Mouse (Mus musculus) ES-E14 (cell line): ENCODE data around the gene Rpl7l1. TPM values are rescaled to one million over a fixed set of nuclear protein-coding genes. Genes with fewer than 3 reads are reported as not detected.
A peak's percentile ranks its signal among the peaks of the same experiment; 100 is the strongest.

ENCODE experiments used
- DNase-seq: peaks from one replicate; pipeline ENCODE4 v3.0.0-alpha.2; 2013; ENCODE audit warnings: low read depth, low spot score
- H3K27ac ChIP-seq: 2 replicates; pipeline ENCODE4 v1.5.1; 2012; ENCODE audit warnings: low read depth, mild to moderate bottlenecking, low read length, moderate library complexity, mixed read lengths; ENCODE audit not compliant: poor library complexity, insufficient read depth, severe bottlenecking
- H3K36me3 ChIP-seq: 2 replicates; pipeline ENCODE4 v1.6.1; 2012; ENCODE audit warnings: mild to moderate bottlenecking, low read length, moderate library complexity, mixed read lengths; ENCODE audit not compliant: control insufficient read depth, poor library complexity, insufficient read depth, severe bottlenecking
- H3K4me1 ChIP-seq, 2 experiments: fragments of 150-350 bp in 1 of 2; sonication (generic) in 1 of 2; 2 replicates each; pipeline ENCODE4 v1.6.1; 2012; ENCODE audit warnings: low read length in 2 of 2, mild to moderate bottlenecking in 1 of 2, mixed read lengths in 1 of 2; ENCODE audit not compliant: control insufficient read depth in 2 of 2, insufficient read depth in 2 of 2, poor library complexity in 1 of 2
- H3K4me3 ChIP-seq, 2 experiments: fragments of 150-350 bp in 1 of 2; sonication (generic) in 1 of 2; 2 replicates each; pipeline ENCODE4 v1.5.1; 2012; ENCODE audit warnings: low read length in 2 of 2, low read depth in 1 of 2, mild to moderate bottlenecking in 1 of 2, mixed read lengths in 1 of 2; ENCODE audit not compliant: insufficient read depth in 1 of 2, poor library complexity in 1 of 2, severe bottlenecking in 1 of 2
- H3K9ac ChIP-seq: 2 replicates; pipeline ENCODE4 v1.6.1; 2012; ENCODE audit warnings: low read depth, mild to moderate bottlenecking, low read length, mixed read lengths; ENCODE audit not compliant: poor library complexity, insufficient read depth, severe bottlenecking
- H3K9me3 ChIP-seq: fragments of 150-350 bp; sonication (generic); 2 replicates; pipeline ENCODE4 v1.6.1; 2012; ENCODE audit warnings: low read depth, mild to moderate bottlenecking, low read length; ENCODE audit not compliant: control insufficient read depth, insufficient read depth
- CHD2 ChIP-seq: IDR thresholded peaks from 2 replicates; pipeline ENCODE4 v1.6.1; 2014; ENCODE audit warnings: mild to moderate bottlenecking, low read depth, low read length, inconsistent platforms
- HCFC1 ChIP-seq: IDR thresholded peaks from 2 replicates; pipeline ENCODE4 v1.6.1; 2012; ENCODE audit warnings: low read length, inconsistent platforms, borderline replicate concordance; ENCODE audit not compliant: insufficient read depth
- MAFK ChIP-seq: IDR thresholded peaks from 2 replicates; pipeline ENCODE4 v1.6.1; 2014; ENCODE audit warnings: mild to moderate bottlenecking, low read depth, low read length, inconsistent platforms; ENCODE audit not compliant: insufficient read depth
- ZC3H11A ChIP-seq: IDR thresholded peaks from 2 replicates; pipeline ENCODE4 v1.6.1; 2012; ENCODE audit warnings: low read depth, mild to moderate bottlenecking, inconsistent platforms, low read length, borderline replicate concordance
- ZNF384 ChIP-seq: IDR thresholded peaks from 2 replicates; pipeline ENCODE4 v1.6.1; 2012; ENCODE audit warnings: low read depth, low read length, inconsistent platforms
- in situ Hi-C, 2 experiments: fragments of 600-800 bp; cut with MboI; formaldehyde crosslinking; loops; one replicate each; pipeline ENCODE4 v1.15.1; 2025; ENCODE audit warnings: low sequenced_read_pairs in 2 of 2, inconsistent platforms in 1 of 2; ENCODE audit not compliant: unreplicated experiment in 2 of 2
- total RNA-seq: library from RNA; depleted of rRNA; stranded (reverse); fragments of 300-350 nt; gene quantifications from 2 replicates; pipeline ENCODE4 v1.2.3, GENCODE M21; 2012

Gene Rpl7l1
- total RNA-seq, 1 experiment: 179 TPM

GRCm38 (mm10) chr17:46801761-46802160 lies 19.3 kb upstream of the Rpl7l1 start:
- peaks cover 10 to 13% of the 10 kb centered on the region in 2 experiments; a peak in 2 of 4 replicates for H3K4me1 ChIP-seq
- H3K4me3 ChIP-seq: peak overlapping the region; percentile 45 to 65; a peak in 3 of 4 replicates
- H3K9me3 ChIP-seq: no peaks in the 10 kb centered on the region
- in situ Hi-C loops: no loop called here
- H3K27ac ChIP-seq: peak overlapping the region; percentile 81
- H3K36me3 ChIP-seq: peaks cover 40% of the 10 kb centered on the region
- H3K9ac ChIP-seq: peak overlapping the region; percentile 67
- no peak for DNase-seq
- TF ChIP-seq MAFK: no peak
- no peak for TF ChIP-seq ZC3H11A
- no peak for TF ChIP-seq HCFC1
- TF ChIP-seq CHD2: no peak
- no peak for TF ChIP-seq ZNF384

DNA sequence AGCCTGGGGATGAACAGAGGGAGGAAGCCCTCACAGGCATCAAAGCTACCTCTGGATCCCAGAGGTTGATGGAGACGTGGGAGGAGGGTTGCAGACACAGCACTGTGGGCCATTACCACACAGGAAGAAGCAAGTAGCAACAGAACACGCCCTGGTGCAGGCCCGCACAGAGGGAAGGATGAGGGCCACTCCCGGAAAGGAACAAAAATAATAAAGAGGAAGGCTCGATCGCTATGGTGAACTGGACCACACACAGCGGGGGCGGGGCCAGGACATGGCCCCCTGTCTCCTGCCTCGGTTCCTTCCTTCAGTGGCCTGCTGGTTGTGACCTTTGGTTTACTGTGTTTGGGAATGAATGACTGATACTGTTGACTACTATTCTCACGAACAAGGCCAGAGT lies 17.2 kb upstream of the Rpl7l1 start:
- TF ChIP-seq ZC3H11A (no peak), CHD2 (no peak), ZNF384 (no peak), MAFK (no peak), HCFC1 (no peak)
- Histone ChIP-seq H3K4me1 (peaks cover 14 to 20% of the 10 kb centered on the region in 2 experiments; a peak in 3 of 4 replicates), H3K36me3 (peaks cover 24% of the 10 kb centered on the region), H3K9me3 (no peaks in the 10 kb centered on the region), H3K27ac (peak overlapping the region; percentile 81), H3K4me3 (peak overlapping the region; percentile 24 to 65; a peak in 3 of 4 replicates), H3K9ac (peak overlapping the region; percentile 67; the same call in 1 of the 2 replicates)
- DNase-seq: peak; percentile 81
- in situ Hi-C loops: no loop called here

- Histone ChIP-seq H3K4me3 (0 out of 4 replicates have a peak overlapping the region, but pooled peaks of 1 of the 2 experiments have one; percentile 10), H3K9me3 (no peaks in the 10 kb centered on the region), H3K4me1 (peaks cover 16 to 28% of the 10 kb centered on the region in 2 experiments; a peak in 3 of 4 replicates), H3K9ac (peak overlapping the region; percentile 49; the same call in 1 of the 2 replicates), H3K27ac (peak overlapping the region; percentile 83), H3K36me3 (peaks cover 19% of the 10 kb centered on the region)
- TF ChIP-seq ZNF384 (no peak), ZC3H11A (no peak), HCFC1 (no peak), MAFK (no peak), CHD2 (no peak)
- no peak for DNase-seq
- in situ Hi-C loops: no loop called here
Observed at GRCm38 (mm10) chr17:46797386-46797785, 14.9 kb upstream of the Rpl7l1 start.

GRCm38 (mm10) chr17:46796743-46797142 lies 14.3 kb upstream of the Rpl7l1 start:
- H3K9ac ChIP-seq: peak overlapping the region; percentile 49; the same call in 1 of the 2 replicates
- H3K4me3 ChIP-seq: no peak overlapping the region
- no peaks in the 10 kb centered on the region for H3K9me3 ChIP-seq
- H3K36me3 ChIP-seq: peaks cover 19% of the 10 kb centered on the region
- no peak for TF ChIP-seq ZC3H11A
- TF ChIP-seq ZNF384: no peak
- no peak for TF ChIP-seq MAFK
- TF ChIP-seq CHD2: no peak
- no peak for TF ChIP-seq HCFC1
- H3K27ac ChIP-seq: peak overlapping the region; percentile 72
- in situ Hi-C loops: no loop called here
- H3K4me1 ChIP-seq: peaks cover 20 to 26% of the 10 kb centered on the region in 2 experiments; a peak in 3 of 4 replicates
- DNase-seq: no peak
